Mouse (Mus musculus) B cell, adult 62 days (primary cell): Measurements from ENCODE around the gene Grb2. TPM values are rescaled to one million over a fixed set of nuclear protein-coding genes. Genes with fewer than 3 reads are reported as not detected.

Experiments used
- total RNA-seq: library from RNA; stranded (reverse); gene quantifications from 4 replicates; pipeline ENCODE4 v1.2.4, GENCODE M21; 2023

Gene Grb2
- 280 to 374 TPM (median 338 TPM) in 4 replicates for total RNA-seq

DNA sequence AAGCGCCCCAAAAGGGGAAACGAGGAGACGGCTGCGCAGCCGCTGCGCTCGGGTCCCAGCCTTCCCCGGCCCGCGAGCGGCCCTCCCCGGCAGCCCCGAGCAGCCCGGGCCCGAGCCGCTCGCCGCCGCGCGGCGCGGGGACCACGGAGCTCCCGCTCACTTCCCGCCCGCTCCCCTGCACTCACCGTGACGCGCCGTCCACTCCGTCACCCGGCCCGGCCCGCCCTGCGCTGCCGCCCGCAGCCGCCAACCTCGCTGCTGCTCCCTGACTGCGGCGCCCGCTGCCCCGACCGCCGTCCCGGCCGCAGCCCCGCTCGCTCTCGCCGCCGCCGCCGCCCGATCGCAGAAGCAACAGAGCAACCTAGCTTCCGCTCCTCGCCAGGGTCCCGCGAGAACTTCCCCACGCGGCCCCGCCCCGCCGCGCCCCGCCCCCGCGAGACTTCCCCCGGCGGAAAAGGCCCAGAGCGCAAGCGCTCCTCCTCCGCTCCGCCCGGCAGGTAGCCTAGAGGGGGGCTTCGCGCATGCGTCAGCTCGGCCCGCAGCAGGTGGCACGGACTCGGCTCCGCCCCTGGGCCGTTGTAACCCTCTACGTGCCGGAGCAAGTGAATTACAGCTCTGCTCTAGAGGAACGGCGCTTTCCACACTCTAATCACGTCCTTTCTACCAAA lies at the start of gene Grb2:
Gene Grb2 (minus strand): TSS at position 389 of the 668 bp plus-strand sequence.

GRCm38 (mm10) chr11:115627705-115628464 lies 80.5 kb downstream of the Grb2 start, which contains the start of gene Slc25a19:
Gene Slc25a19 (minus strand): TSS chr11:115628295.

GRCm38 (mm10) chr11:115612410-115613137 lies 95.8 kb downstream of the Grb2 start, which contains the start of gene Mif4gd:
Gene Mif4gd (minus strand): TSS chr11:115612969.

DNA sequence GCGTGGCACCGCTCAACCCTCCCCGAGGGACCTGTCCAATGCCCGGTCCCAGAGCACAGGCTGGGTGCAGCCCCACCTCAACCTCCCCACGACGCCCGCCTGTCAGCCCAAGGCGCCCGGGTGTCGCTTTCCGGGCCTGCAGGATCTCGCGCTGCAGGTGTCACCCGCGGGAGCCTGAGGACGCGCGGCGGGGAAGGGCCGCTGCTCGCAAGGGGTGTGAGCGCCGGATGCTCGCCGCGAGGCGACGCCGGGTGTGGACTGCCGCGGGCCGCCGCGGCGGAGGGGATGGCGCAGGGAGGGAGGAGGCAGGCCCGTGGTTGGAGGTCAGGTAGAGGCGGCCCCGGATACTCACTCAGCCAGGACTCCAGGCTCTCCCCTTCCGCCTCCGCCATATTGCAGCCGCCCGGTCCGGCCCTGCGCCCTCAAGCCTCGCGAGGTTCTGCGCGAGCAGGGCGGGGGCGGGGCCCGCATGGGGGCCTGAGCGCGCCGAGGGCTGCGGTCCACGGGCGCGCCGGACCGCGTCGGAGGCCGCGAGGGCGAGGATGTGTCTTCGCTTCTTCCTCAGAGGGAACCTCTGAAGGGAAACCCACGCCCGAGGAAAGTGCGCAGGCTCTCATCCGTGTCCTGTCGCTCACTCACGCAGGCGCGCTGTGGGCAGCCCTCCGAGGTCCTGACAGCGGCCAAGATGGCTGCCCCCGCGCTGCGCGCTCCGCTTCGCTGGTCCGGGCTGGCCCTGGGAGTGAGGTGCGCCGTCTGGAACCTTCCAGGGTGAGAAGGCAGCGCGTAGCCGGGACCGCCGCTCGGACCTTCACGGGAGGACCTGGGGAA lies 104.7 kb downstream of the Grb2 start, which contains the start of the genes Mrps7 and Gga3:
Gene Mrps7 (plus strand): TSS at position 450 of the 828 bp plus-strand sequence.
Gene Gga3 (minus strand): TSS at position 576 of the 828 bp plus-strand sequence.

Other genes starting within 250 kb of the Grb2 start
- not detected in 4 replicates for gene Slc16a5, start 246.1 kb downstream of the Grb2 start, total RNA-seq
- 7.5 to 9.9 TPM (median 9.5 TPM) in 4 replicates for gene Armc7, start 232.9 kb downstream of the Grb2 start, total RNA-seq
- gene Nt5c, start 216.7 kb downstream of the Grb2 start, total RNA-seq = 67.1 to 79.0 TPM (median 74.4 TPM) in 4 replicates
- 191 to 199 TPM (median 195 TPM) in 4 replicates for gene Jpt1, start 194.2 kb downstream of the Grb2 start, total RNA-seq
- gene Sumo2, start 172.3 kb downstream of the Grb2 start, total RNA-seq = 235 to 270 TPM (median 258 TPM) in 4 replicates
- 59.2 to 77.9 TPM (median 72.2 TPM) in 4 replicates for gene Nup85, start 144.2 kb downstream of the Grb2 start, total RNA-seq
- gene Mrps7, start 104.7 kb downstream of the Grb2 start, total RNA-seq = 33.1 to 37.1 TPM (median 35.2 TPM) in 4 replicates
- gene Gga3, start 104.5 kb downstream of the Grb2 start, total RNA-seq = 87.2 to 113 TPM (median 112 TPM) in 4 replicates
- gene Mif4gd, start 95.6 kb downstream of the Grb2 start, total RNA-seq = 279 to 298 TPM (median 291 TPM) in 4 replicates
- gene Slc25a19, start 80.3 kb downstream of the Grb2 start, total RNA-seq = 88.3 to 104 TPM (median 93.1 TPM) in 4 replicates
- 44.2 to 57.0 TPM (median 51.8 TPM) in 4 replicates for gene Tmem94, start 56.8 kb upstream of the Grb2 start, total RNA-seq
- 3.6 to 6.4 TPM (median 4.4 TPM) in 4 replicates for gene Caskin2, start 105.0 kb upstream of the Grb2 start, total RNA-seq
- 31.5 to 33.3 TPM (median 32.9 TPM) in 4 replicates for gene Tsen54, start 106.1 kb upstream of the Grb2 start, total RNA-seq
- gene Llgl2, start 115.5 kb upstream of the Grb2 start, total RNA-seq = 25.7 to 39.1 TPM (median 29.7 TPM) in 4 replicates
- 0.39 to 0.54 TPM (median 0.53 TPM) in 3 of 4 replicates, not detected in the other for gene Myo15b, start 149.8 kb upstream of the Grb2 start, total RNA-seq
- not detected in 4 replicates for gene Smim5, start 191.4 kb upstream of the Grb2 start, total RNA-seq
- gene Smim6, start 203.4 kb upstream of the Grb2 start, total RNA-seq = not detected in 4 replicates
- gene Sap30bp, start 224.7 kb upstream of the Grb2 start, total RNA-seq = 38.0 to 55.8 TPM (median 40.2 TPM) in 4 replicates
- 55.1 to 64.6 TPM (median 58.9 TPM) in 4 replicates for gene Recql5, start 224.9 kb upstream of the Grb2 start, total RNA-seq